Mouse (Mus musculus): ENCODE results near the gene Skap1.

DNA sequence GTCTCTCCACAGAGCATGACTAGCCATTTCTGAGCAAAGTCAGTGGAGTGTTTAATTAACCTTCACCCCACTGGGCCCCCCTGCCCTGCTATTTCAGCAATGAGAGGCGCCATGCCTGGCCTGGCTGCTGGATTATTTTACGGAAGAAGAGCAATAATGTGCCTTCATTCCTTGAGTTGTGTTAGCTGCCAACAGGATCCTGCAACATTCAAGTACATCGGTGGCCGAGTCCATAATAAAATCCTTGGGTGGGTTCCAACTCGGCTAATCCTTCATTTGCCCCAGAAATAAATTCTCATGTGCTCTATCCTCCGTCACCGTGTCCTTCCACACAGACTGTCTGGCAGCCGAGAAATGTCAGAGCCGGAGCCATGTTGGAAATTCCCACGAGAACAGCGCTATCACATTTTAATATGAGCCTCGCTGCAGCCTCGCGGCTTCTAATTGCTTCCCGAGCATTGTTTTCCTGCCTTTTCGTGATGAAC, 61.8 kb downstream of the Skap1 start:
- TF ChIP-seq CTCF (IDR thresholded peaks at IDR 0.05) (no peak), POLR2A (IDR thresholded peaks at IDR 0.05; ENCODE audit: insufficient read depth, low read depth, low read length) (no peak), EP300 (IDR thresholded peaks at IDR 0.05; ENCODE audit: insufficient read depth, low read depth, low read length) (no peak)
